Mouse (Mus musculus) heart, adult 8-10 months (tissue): ENCODE data around the gene Btnl2. TPM values are rescaled to one million over a fixed set of nuclear protein-coding genes. Genes with fewer than 3 reads are reported as not detected.
"Not testable (repeated sequence)": the region's sequence is repeated elsewhere in the genome, so short reads cannot be mapped to it uniquely, and the experiment has no call there.

Experiments
- DNase-seq: peaks from one replicate; pipeline ENCODE4 v3.0.0; 2022; ENCODE audit warnings: low spot score
- total RNA-seq, 4 experiments: library from RNA; stranded (reverse); gene quantifications; 2 replicates each; pipeline ENCODE4 v1.2.4; 2022

The Btnl2 gene
- under 1 TPM; 0.16 to 0.68 (median 0.49) TPM for total RNA-seq

DNA sequence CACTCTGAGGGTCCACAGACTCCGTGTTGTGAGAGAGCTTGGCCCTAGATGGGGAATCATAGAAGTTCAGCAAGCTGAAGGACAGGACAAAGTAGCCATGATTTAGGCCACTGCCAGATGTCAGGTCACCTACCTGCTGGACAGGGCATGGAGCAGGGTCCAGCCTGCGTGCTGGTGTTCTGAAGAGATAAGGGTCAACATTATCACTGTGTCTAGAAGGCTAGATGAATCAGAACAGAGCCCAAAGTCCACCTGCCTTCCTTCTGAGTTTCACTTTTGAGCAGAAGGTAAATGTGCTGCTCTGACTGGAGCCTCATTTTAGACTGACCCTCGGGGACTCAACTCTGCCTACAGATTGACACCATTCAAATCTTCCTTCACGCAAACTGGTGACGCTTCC lies at the start of gene Btnl2:
Gene Btnl2 (plus strand): TSS at position 284 of the 400 bp plus-strand sequence.
- no peak for DNase-seq

DNA sequence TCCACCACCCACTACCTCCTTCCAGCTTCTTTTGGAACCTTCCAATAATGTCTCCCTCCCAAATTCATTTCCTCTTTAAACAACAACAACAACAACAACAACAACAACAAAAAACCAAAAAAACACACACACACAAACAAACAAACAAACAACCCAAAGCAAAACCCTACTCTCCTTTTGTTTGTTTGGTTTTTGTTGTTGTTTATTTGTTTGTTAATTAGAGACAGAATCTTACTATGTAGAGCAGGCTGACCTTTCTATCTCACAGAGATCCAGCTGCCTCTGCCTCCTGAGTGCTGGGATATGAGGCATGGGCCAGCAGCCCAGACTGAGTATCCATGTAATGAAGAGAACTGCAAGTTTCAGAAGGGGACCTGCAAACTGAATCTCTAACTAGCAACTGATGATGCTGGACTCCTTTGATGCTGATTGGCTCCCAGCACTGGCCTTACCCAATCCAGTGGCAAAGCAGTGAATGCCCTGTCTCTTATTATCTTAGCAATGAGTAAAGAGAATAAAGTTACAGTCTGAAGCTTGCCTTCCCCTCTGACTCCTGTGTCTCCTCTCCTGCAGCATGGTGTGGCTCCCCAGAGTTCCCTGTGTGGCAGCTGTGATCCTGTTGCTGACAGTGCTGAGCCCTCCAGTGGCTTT lies 49.1 kb upstream of the Btnl2 start, which contains the start of gene H2-Eb1:
Gene H2-Eb1 (plus strand): TSS at position 488 of the 651 bp plus-strand sequence.
- DNase-seq = peak; percentile 89

DNA sequence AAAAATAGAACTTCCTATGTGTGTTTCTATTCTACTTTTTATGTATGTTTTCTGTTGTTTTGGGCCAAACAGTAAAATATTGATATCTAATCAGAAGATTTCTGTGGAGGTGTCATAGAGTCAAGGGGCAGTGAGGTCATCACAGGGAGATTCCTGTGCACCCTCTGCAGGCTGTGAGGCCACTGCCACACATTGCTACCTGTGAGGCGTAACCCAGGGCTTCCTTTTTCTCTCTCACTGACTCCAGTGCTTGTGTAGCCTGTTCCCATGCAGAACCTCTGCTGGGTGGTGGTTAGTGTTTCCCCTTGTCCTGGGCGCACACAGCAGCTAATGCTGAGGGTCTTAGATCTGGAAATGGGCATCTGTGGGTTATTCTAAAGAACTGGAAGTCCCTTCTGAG lies 48.2 kb upstream of the Btnl2 start:
- DNase-seq = no peak

GRCm38 (mm10) chr17:34307216-34307615 lies 47.4 kb upstream of the Btnl2 start:
- no peak for DNase-seq

- DNase-seq = no peak
Observed at GRCm38 (mm10) chr17:34308161-34308560, 46.5 kb upstream of the Btnl2 start.

DNA sequence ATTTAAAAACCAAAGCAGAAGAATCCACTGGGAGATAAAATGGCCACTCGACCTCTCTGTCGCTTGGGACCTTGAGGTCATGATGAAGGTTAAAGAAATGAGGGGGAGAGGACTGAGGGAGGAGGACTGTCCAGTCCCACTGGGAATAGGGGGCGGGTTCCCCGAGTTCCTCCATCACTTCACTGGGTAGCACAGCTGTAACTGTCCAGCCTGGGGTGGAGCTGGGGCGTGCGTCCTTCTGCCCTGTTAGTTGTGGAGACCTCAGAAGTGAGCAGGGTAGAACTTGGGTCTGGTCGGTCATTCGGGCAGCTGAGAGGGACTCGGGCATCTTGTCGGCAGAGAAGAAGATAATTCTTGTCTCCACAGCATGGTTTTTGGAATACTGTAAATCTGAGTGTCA lies 45.4 kb upstream of the Btnl2 start:
- no peak for DNase-seq

DNA sequence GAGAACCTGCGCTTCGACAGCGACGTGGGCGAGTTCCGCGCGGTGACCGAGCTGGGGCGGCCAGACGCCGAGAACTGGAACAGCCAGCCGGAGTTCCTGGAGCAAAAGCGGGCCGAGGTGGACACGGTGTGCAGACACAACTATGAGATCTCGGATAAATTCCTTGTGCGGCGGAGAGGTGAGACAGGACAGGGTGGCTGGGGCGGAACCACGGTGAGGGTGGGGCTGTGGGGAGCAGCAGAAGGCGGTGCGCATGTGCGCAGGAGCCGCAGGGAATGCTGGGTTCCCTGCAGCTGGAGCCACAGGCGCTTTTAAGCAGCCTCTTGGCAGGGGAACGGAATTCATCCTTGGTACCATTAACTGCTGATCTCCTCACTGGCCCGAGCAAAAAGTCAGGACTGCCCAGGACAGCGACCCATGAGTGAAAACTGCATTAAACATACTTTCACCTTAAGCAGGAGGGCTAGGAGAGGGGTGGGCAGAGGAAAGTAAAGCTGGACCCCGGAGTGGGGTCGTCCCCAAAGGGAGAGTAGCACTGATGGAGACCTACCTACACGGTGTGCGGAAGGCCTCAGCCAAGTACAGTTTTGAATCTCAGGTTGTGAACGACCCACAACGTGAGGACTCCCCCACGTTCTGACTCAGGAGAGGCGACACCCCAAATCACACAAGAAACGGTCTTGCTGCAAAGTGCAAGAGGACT lies 44.8 kb upstream of the Btnl2 start:
- DNase-seq = peak; percentile 53

DNA sequence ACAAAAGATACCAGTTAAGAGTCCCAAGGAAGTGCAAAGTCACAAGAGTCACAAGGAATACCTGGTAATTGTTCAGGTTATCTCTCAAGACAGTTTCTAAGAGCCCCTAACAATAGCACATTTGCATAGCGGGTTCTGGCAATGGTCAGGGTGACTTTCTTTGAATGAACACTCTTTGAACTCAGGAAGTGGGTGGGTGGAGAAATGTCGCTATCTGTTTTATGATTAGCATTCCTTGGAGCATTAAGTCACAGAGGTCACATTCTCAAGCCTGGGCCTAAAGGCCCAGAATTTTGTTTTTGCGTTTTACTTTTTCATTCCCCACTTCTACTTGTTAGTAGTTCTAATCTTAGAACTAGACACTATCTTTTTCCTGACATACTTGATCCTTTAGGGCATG lies 44.1 kb upstream of the Btnl2 start:
- not testable (repeated sequence) for DNase-seq

DNA sequence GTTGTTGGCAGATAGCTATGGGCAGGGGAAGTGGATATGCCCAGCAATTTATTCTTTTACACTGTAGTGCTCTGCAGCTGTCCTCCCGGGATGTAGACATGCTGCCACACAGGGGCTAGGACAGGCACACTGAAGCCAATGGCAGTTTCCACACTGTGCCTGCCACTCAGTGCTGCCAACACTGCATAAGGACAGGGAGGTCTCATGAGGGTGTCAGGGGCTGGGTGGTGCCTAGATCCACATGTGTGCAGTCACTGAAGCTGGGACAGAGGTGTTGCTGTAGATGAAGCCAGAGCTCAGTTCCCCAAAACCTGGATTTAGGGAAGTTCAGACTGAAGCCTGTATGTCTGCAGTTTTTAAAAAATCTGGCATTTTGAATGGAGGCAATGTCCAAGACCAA lies 42.4 kb upstream of the Btnl2 start:
- no peak for DNase-seq

- DNase-seq = peak; percentile 65
Observed at GRCm38 (mm10) chr17:34313393-34313792, 41.2 kb upstream of the Btnl2 start.

- DNase-seq = no peak
Observed at GRCm38 (mm10) chr17:34314286-34314685, 40.3 kb upstream of the Btnl2 start.

DNA sequence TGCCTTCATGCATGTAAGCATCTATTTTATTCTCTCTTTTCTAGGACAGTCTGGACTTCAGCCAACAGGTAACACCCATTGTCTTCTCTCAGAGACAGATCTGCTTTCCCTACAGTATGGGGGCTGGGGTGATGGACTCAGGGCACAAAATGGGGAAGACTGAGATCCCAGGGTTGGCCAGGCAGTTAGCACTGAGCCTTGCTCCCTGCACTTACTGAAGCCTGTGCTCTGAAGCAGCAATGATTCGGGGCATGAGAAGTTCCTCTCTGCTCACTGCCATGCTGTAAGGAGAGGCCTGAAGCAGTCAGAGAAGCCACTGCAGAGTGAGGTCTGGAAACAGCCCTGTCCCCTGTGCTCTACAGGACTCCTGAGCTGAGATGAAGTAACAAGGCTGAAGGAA lies 39.1 kb upstream of the Btnl2 start:
- no peak for DNase-seq

DNA sequence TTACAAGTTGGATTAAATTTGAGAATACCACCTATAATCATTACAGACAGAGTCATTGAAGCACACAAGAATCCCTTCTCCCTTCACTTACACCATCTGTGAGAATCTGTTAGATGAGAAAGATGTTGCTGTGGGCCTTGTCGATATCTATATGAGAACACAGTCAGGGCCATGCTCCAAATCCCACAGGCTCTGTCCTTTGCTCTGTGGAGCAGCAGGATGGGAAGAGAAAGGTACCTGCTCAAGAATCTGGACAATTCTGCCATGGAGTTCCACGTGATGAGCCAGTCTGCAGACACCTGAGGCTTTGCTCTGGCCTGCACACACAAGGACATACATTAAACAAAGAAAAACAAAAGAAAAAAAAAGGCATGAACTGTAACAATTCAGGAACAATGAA lies 37.9 kb upstream of the Btnl2 start:
- no peak for DNase-seq

- DNase-seq = no peak
Observed at GRCm38 (mm10) chr17:34317275-34317674, 37.3 kb upstream of the Btnl2 start.

- no peak for DNase-seq
Observed at GRCm38 (mm10) chr17:34325436-34325835, 29.2 kb upstream of the Btnl2 start, which contains the start of gene H2-Eb2. Gene H2-Eb2, plus strand, starts transcription at chr17:34325665.

- DNase-seq = no peak
Observed at GRCm38 (mm10) chr17:34326373-34326772, 28.2 kb upstream of the Btnl2 start.

- no peak for DNase-seq
Observed at GRCm38 (mm10) chr17:34329807-34330206, 24.8 kb upstream of the Btnl2 start.

GRCm38 (mm10) chr17:34331200-34331599 lies 23.4 kb upstream of the Btnl2 start:
- DNase-seq = no peak

DNA sequence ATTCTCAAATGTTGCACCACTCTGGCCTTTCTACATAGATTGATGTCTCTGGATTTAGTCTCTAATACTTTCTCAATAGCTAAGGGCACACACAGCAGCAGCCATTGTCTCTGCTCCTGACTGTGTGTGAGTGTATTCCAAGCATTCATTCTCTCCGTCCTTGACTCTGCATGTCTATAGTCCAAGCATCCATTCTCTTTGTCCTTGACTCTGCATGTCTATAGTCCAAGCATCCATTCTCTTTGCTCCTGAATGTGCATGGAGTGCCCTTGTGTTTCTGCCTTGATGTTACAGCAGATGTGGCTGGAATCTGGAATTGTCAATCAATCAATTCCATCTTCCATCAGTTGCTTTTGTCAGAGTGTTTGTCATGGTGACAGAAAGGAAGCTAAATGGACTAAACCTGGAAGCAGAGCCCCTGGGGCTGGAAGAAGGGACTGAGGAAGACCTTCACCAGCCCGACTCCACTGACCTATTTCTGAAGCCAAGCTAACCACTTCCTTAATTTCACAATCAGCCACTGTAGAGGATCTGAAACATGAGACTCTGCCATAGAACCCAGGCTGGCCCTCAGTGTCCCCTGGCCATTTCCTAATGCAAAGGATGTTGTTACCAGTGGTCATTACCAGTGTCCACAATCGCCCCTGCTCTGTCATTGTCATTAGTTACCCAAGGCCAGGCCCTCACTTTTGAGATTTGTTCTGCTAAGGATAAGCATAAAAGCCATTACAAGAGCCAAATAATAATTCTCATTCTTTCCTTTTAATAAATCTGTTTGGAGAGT lies 13.8 kb upstream of the Btnl2 start:
- no peak for DNase-seq

- DNase-seq = no peak
Observed at GRCm38 (mm10) chr17:34344882-34345281, 9.7 kb upstream of the Btnl2 start.

GRCm38 (mm10) chr17:34345486-34345885 lies 9.1 kb upstream of the Btnl2 start:
- no peak for DNase-seq

GRCm38 (mm10) chr17:34346041-34346440 lies 8.6 kb upstream of the Btnl2 start:
- no peak for DNase-seq
